Mouse (Mus musculus) limb, embryonic 11.5 days (tissue): ENCODE results near the gene Sf3b3. TPM values are rescaled to one million over a fixed set of nuclear protein-coding genes. Genes with fewer than 3 reads are reported as not detected.
"Not testable (repeated sequence)": the region's sequence is repeated elsewhere in the genome, so short reads cannot be mapped to it uniquely, and the experiment has no call there.

Experiments used
- ATAC-seq: fragments of 200-750 bp; cut with Nextera tagmentation; 2 replicates; pipeline ENCODE4 v1.8.0; 2017; ENCODE audit warnings: low read depth; ENCODE audit not compliant: insufficient number of reproducible peaks, low FRiP score, low TSS enrichment
- DNase-seq: peaks from one replicate; pipeline ENCODE4 v3.0.0-alpha.2; 2015; ENCODE audit warnings: low spot score
- H3K27ac ChIP-seq: fragments of 300-500 bp; sonication (generic); replicated peaks from 2 replicates; pipeline ENCODE4 v1.5.1; 2014; ENCODE audit warnings: low read depth, mild to moderate bottlenecking, low read length
- H3K27me3 ChIP-seq: fragments of 300-500 bp; sonication (generic); 2 replicates; pipeline ENCODE4 v1.6.1; 2014; ENCODE audit warnings: mild to moderate bottlenecking, low read length, mixed read lengths; ENCODE audit not compliant: control insufficient read depth, insufficient read depth
- H3K36me3 ChIP-seq: fragments of 300-500 bp; sonication (generic); 2 replicates; pipeline ENCODE4 v1.6.1; 2014; ENCODE audit warnings: mild to moderate bottlenecking, low read length, moderate library complexity, mixed read lengths; ENCODE audit not compliant: control insufficient read depth, insufficient read depth
- H3K4me1 ChIP-seq: fragments of 300-500 bp; sonication (generic); 2 replicates; pipeline ENCODE4 v1.6.1; 2014; ENCODE audit warnings: low read length, mixed read lengths; ENCODE audit not compliant: control insufficient read depth, insufficient read depth
- H3K4me2 ChIP-seq: fragments of 300-500 bp; sonication (generic); 2 replicates; pipeline ENCODE4 v1.6.1; 2014; ENCODE audit warnings: low read depth, mild to moderate bottlenecking, moderate library complexity; ENCODE audit not compliant: severe bottlenecking
- H3K4me3 ChIP-seq: fragments of 300-500 bp; sonication (generic); 2 replicates; pipeline ENCODE4 v1.5.1; 2014; ENCODE audit warnings: low read depth, low read length
- H3K9ac ChIP-seq: fragments of 300-500 bp; sonication (generic); 2 replicates; pipeline ENCODE4 v1.6.1; 2014; ENCODE audit warnings: mild to moderate bottlenecking, low read length
- H3K9me3 ChIP-seq: fragments of 300-500 bp; sonication (generic); 2 replicates; pipeline ENCODE4 v1.6.1; 2016; ENCODE audit warnings: low read length; ENCODE audit not compliant: control insufficient read depth
- WGBS: fragments of 180-500 bp; shearing (Covaris S2); extraction: QIAGEN DNeasy Blood & Tissue Kit; methylation state at CpG from one replicate; pipeline ENCODE4 v1.1.7; 2014; 5-methylcytosine and 5-hydroxymethylcytosine counted together
- polyA plus RNA-seq: library from polyadenylated mRNA; unstranded; fragments of >200 nt; fragmentation: Nextera tagmentation; extraction: Ambion mirVana; gene quantifications from 2 replicates; pipeline ENCODE4 v1.2.1, GENCODE M21; 2014

Sf3b3 gene
- polyA plus RNA-seq, 1 experiment from 2014 or later: 215 TPM

- Histone ChIP-seq H3K9me3 (no peaks in the 10 kb centered on the region), H3K4me2 (no peak overlapping the region), H3K36me3 (no peaks in the 10 kb centered on the region), H3K27me3 (no peaks in the 10 kb centered on the region), H3K9ac (no peak overlapping the region), H3K4me3 (no peak overlapping the region), H3K4me1 (no peaks in the 10 kb centered on the region), H3K27ac (no peak overlapping the region)
- no peak for DNase-seq
- no peak for ATAC-seq
- 82% methylated on average over 9 of the region's 9 CpGs for WGBS
Measured at GRCm38 (mm10) chr8:110793511-110793910, 53.1 kb downstream of the Sf3b3 start.

- H3K4me2 ChIP-seq: no peak overlapping the region
- no peak overlapping the region for H3K9ac ChIP-seq
- no peaks in the 10 kb centered on the region for H3K4me1 ChIP-seq
- H3K4me3 ChIP-seq: no peak overlapping the region
- H3K27ac ChIP-seq: no peak overlapping the region
- H3K27me3 ChIP-seq: no peaks in the 10 kb centered on the region
- 76% methylated on average over 11 of the region's 11 CpGs for WGBS
- H3K9me3 ChIP-seq: no peaks in the 10 kb centered on the region
- H3K36me3 ChIP-seq: no peaks in the 10 kb centered on the region
- no peak for ATAC-seq
- DNase-seq: no peak
Measured at GRCm38 (mm10) chr8:110792574-110793200, 53.9 kb downstream of the Sf3b3 start.

GRCm38 (mm10) chr8:110791164-110791563, 55.4 kb downstream of the Sf3b3 start:
- H3K4me3 ChIP-seq: no peak overlapping the region
- 77% methylated on average over 10 of the region's 10 CpGs for WGBS
- no peak overlapping the region for H3K9ac ChIP-seq
- H3K36me3 ChIP-seq: no peaks in the 10 kb centered on the region
- no peak overlapping the region for H3K4me2 ChIP-seq
- H3K9me3 ChIP-seq: no peaks in the 10 kb centered on the region
- H3K27ac ChIP-seq: no peak overlapping the region
- H3K4me1 ChIP-seq: no peaks in the 10 kb centered on the region
- no peaks in the 10 kb centered on the region for H3K27me3 ChIP-seq
- DNase-seq (no peak), ATAC-seq (no peak)

- Histone ChIP-seq H3K4me3 (no peak overlapping the region), H3K27ac (no peak overlapping the region), H3K36me3 (no peaks in the 10 kb centered on the region), H3K9me3 (no peaks in the 10 kb centered on the region), H3K4me2 (no peak overlapping the region), H3K9ac (no peak overlapping the region), H3K27me3 (no peaks in the 10 kb centered on the region), H3K4me1 (no peaks in the 10 kb centered on the region)
- ATAC-seq (no peak), DNase-seq (no peak)
- WGBS: 60% methylated on average over 6 of the region's 6 CpGs
Measured at GRCm38 (mm10) chr8:110790270-110790669, 56.3 kb downstream of the Sf3b3 start.

GRCm38 (mm10) chr8:110789571-110789970, 57.0 kb downstream of the Sf3b3 start:
- Histone ChIP-seq H3K4me3 (no peak overlapping the region), H3K27me3 (no peaks in the 10 kb centered on the region), H3K4me1 (no peaks in the 10 kb centered on the region), H3K9ac (no peak overlapping the region), H3K9me3 (no peaks in the 10 kb centered on the region), H3K27ac (no peak overlapping the region), H3K36me3 (no peaks in the 10 kb centered on the region), H3K4me2 (no peak overlapping the region)
- WGBS: 59% methylated on average over 12 of the region's 12 CpGs
- DNase-seq (no peak), ATAC-seq (no peak)

- Histone ChIP-seq H3K4me3 (no peak overlapping the region), H3K9me3 (no peaks in the 10 kb centered on the region), H3K27ac (no peak overlapping the region), H3K36me3 (no peaks in the 10 kb centered on the region), H3K4me2 (no peak overlapping the region), H3K9ac (no peak overlapping the region), H3K27me3 (no peaks in the 10 kb centered on the region), H3K4me1 (no peaks in the 10 kb centered on the region)
- DNase-seq (no peak), ATAC-seq (no peak)
- WGBS: 73% methylated on average over 12 of the region's 12 CpGs
Measured at GRCm38 (mm10) chr8:110788981-110789380, 57.6 kb downstream of the Sf3b3 start.

- DNase-seq (no peak), ATAC-seq (no peak)
- H3K9me3 ChIP-seq: no peaks in the 10 kb centered on the region
- no peak overlapping the region for H3K4me3 ChIP-seq
- no peaks in the 10 kb centered on the region for H3K4me1 ChIP-seq
- H3K9ac ChIP-seq: no peak overlapping the region
- no peak overlapping the region for H3K27ac ChIP-seq
- no peaks in the 10 kb centered on the region for H3K27me3 ChIP-seq
- no peak overlapping the region for H3K4me2 ChIP-seq
- 86% methylated on average over 9 of the region's 9 CpGs for WGBS
- no peaks in the 10 kb centered on the region for H3K36me3 ChIP-seq
Measured at GRCm38 (mm10) chr8:110787411-110787954, 59.1 kb downstream of the Sf3b3 start.

- H3K27ac ChIP-seq: no peak overlapping the region
- no peaks in the 10 kb centered on the region for H3K27me3 ChIP-seq
- 86% methylated on average over 8 of the region's 8 CpGs for WGBS
- ATAC-seq (no peak), DNase-seq (no peak)
- H3K4me1 ChIP-seq: no peaks in the 10 kb centered on the region
- no peak overlapping the region for H3K4me2 ChIP-seq
- no peaks in the 10 kb centered on the region for H3K9me3 ChIP-seq
- H3K9ac ChIP-seq: no peak overlapping the region
- H3K36me3 ChIP-seq: no peaks in the 10 kb centered on the region
- no peak overlapping the region for H3K4me3 ChIP-seq
Measured at GRCm38 (mm10) chr8:110786934-110787333, 59.7 kb downstream of the Sf3b3 start.

GRCm38 (mm10) chr8:110786501-110786900, 60.1 kb downstream of the Sf3b3 start:
- not testable (repeated sequence) for H3K36me3 ChIP-seq, DNase-seq, H3K27me3 ChIP-seq, ATAC-seq, H3K4me2 ChIP-seq, H3K9me3 ChIP-seq, H3K4me1 ChIP-seq, H3K27ac ChIP-seq, H3K4me3 ChIP-seq, H3K9ac ChIP-seq
- 73% methylated on average over 7 of the region's 7 CpGs for WGBS
